8 mouse cellular contexts compared by ENCODE assay signal in the genomic region with DNA sequence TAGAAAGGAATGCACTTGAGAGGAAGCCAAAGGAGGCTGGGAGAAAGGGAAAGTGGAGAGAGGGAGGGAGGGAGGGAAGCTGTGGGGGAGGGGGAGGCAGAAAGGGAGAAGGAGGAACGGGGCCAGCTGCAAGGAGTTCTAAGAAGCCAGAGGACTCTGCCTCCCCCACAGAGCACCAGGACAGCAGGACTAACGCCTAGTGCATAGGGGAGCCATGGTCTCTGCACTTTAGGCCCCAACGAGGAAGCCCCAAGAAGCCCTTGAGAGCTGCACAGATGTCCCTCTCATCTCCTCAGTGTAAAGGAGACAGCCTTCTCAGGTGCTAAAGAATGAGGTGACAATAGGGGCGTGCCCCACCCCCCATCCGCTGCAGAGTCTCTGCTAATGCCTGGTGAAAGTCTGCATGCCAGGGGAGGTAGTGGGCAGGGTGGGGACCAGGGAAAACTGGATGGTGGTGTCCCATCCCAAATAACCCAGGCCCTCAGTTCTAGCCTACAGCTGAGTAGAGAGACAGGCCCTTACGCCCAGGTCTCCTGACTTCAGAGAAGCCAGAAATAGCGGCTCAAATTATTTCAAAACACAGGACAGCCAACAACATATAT. TPM values are rescaled to one million over a fixed set of nuclear protein-coding genes. Genes with fewer than 3 reads are reported as not detected.
A peak's percentile ranks its signal among the peaks of the same experiment; 100 is the strongest.
DNase-seq lines count a peak whose midpoint lies in the region; ATAC-seq and TF ChIP-seq lines count a peak whose summit lies in the region.

No protein-coding gene starts in this region.

- no peak for TF ChIP-seq POLR2A in thymus, adult 2 months (IDR thresholded peaks at IDR 0.05; ENCODE audit: control insufficient read depth, extremely low read depth, insufficient read depth, low read length, poor library complexity)

- H3K4me3 ChIP-seq in forebrain, embryonic 12.5 days (replicated peaks): no peak overlapping the region
- H3K4me3 ChIP-seq in forebrain, embryonic 16.5 days (replicated peaks; ENCODE audit: low read length): no peak overlapping the region
- no peak overlapping the region for H3K4me3 ChIP-seq in thymus, adult 2 months (ENCODE audit: control insufficient read depth, insufficient read depth, low read length)
- H3K4me3 ChIP-seq in stomach, postnatal 0 days (ENCODE audit: low read depth, low read length): no peak overlapping the region
- no peak overlapping the region for H3K4me3 ChIP-seq in layer of hippocampus, adult 2 months

- 26% methylated on average over 7 of the region's 7 CpGs for WGBS in forebrain, embryonic 12.5 days
- WGBS in forebrain, embryonic 16.5 days: 24% methylated on average over 7 of the region's 7 CpGs
- 51% methylated on average over 7 of the region's 7 CpGs for WGBS in thymus, adult 2 months
- WGBS in stomach, postnatal 0 days: 16% methylated on average over 7 of the region's 7 CpGs

- H3K9me3 ChIP-seq in forebrain, embryonic 12.5 days: no peaks in the 10 kb centered on the region
- H3K9me3 ChIP-seq in forebrain, embryonic 16.5 days (ENCODE audit: control insufficient read depth, low read length): no peaks in the 10 kb centered on the region
- no peaks in the 10 kb centered on the region for H3K9me3 ChIP-seq in stomach, postnatal 0 days (ENCODE audit: control insufficient read depth, low read length)

- H3K27ac ChIP-seq in forebrain, embryonic 12.5 days: no peak overlapping the region
- H3K27ac ChIP-seq in forebrain, embryonic 16.5 days (ENCODE audit: low read length): no peak overlapping the region
- H3K27ac ChIP-seq in thymus, adult 2 months (ENCODE audit: control insufficient read depth, insufficient read depth, low read length): no peak overlapping the region
- H3K27ac ChIP-seq in stomach, postnatal 0 days (replicated peaks): peak overlapping the region; percentile 82
- no peak overlapping the region for H3K27ac ChIP-seq in layer of hippocampus, adult 2 months

- H3K27me3 ChIP-seq in forebrain, embryonic 12.5 days: no peaks in the 10 kb centered on the region; the same call in 1 of the 2 replicates
- H3K27me3 ChIP-seq in forebrain, embryonic 16.5 days (replicated peaks; ENCODE audit: control insufficient read depth, insufficient read depth, low read length): no peaks in the 10 kb centered on the region
- H3K27me3 ChIP-seq in thymus, adult 2 months (ENCODE audit: control insufficient read depth, insufficient read depth, low read length): no peaks in the 10 kb centered on the region
- no peaks in the 10 kb centered on the region for H3K27me3 ChIP-seq in stomach, postnatal 0 days (ENCODE audit: control insufficient read depth, insufficient read depth, low read length)

- peaks cover 29% of the 10 kb centered on the region for H3K4me1 ChIP-seq in forebrain, embryonic 12.5 days
- peaks cover 8% of the 10 kb centered on the region; the same call in 1 of the 2 replicates for H3K4me1 ChIP-seq in forebrain, embryonic 16.5 days (replicated peaks; ENCODE audit: control insufficient read depth, insufficient read depth, low read length)
- H3K4me1 ChIP-seq in thymus, adult 2 months (replicated peaks; ENCODE audit: control insufficient read depth, insufficient read depth, low read length): peaks cover 6% of the 10 kb centered on the region; the same call in 1 of the 2 replicates
- H3K4me1 ChIP-seq in stomach, postnatal 0 days (replicated peaks; ENCODE audit: control insufficient read depth, insufficient read depth): 0 out of 2 replicates have a peak, but pooled peaks cover 2% of the 10 kb centered on the region

- ATAC-seq in forebrain, embryonic 12.5 days (ENCODE audit: low FRiP score): no peak
- no peak for ATAC-seq in forebrain, embryonic 16.5 days
- ATAC-seq in stomach, postnatal 0 days (ENCODE audit: low FRiP score, low TSS enrichment): peak; percentile 19; the same call in 1 of the 2 replicates

- H3K4me2 ChIP-seq in forebrain, embryonic 12.5 days: no peak overlapping the region
- H3K4me2 ChIP-seq in forebrain, embryonic 16.5 days (ENCODE audit: low read length): no peak overlapping the region
- peak overlapping the region; percentile 27; the same call in 1 of the 2 replicates for H3K4me2 ChIP-seq in stomach, postnatal 0 days (replicated peaks; ENCODE audit: low read depth)

- DNase-seq in thymus, postnatal 4 days: peak; percentile 50
- DNase-seq in thymus, adult 2 months: no peak
- peak; percentile 47 for DNase-seq in kidney, postnatal 14 days
- peak; percentile 43 for DNase-seq in stomach, postnatal 0 days (ENCODE audit: low spot score)
- DNase-seq in right cerebral cortex, postnatal 25 days: no peak
- DNase-seq in layer of hippocampus, adult 2 months (ENCODE audit: low spot score in 2 of 2): no peak

- H3K9ac ChIP-seq in forebrain, embryonic 12.5 days: 0 out of 2 replicates have a peak overlapping the region, but pooled peaks have one; percentile 12
- H3K9ac ChIP-seq in forebrain, embryonic 16.5 days (replicated peaks; ENCODE audit: low read depth, low read length): no peak overlapping the region
- no peak overlapping the region for H3K9ac ChIP-seq in stomach, postnatal 0 days (ENCODE audit: low read length)

- TF ChIP-seq CTCF in thymus, adult 2 months (IDR thresholded peaks at IDR 0.05; ENCODE audit: borderline replicate concordance, control insufficient read depth, extremely low read depth, insufficient read depth, low read length, poor library complexity): no peak
- TF ChIP-seq CTCF in stomach, postnatal 0 days (IDR thresholded peaks at IDR 0.05; ENCODE audit: low read depth): no peak
- no peak for TF ChIP-seq CTCF in layer of hippocampus, adult 2 months (conservative IDR thresholded peaks at IDR 0.05)

- H3K36me3 ChIP-seq in forebrain, embryonic 12.5 days (replicated peaks): no peaks in the 10 kb centered on the region
- no peaks in the 10 kb centered on the region for H3K36me3 ChIP-seq in forebrain, embryonic 16.5 days (ENCODE audit: control insufficient read depth, insufficient read depth)
- no peaks in the 10 kb centered on the region for H3K36me3 ChIP-seq in thymus, adult 2 months (ENCODE audit: control insufficient read depth, insufficient read depth, low read length)
- H3K36me3 ChIP-seq in stomach, postnatal 0 days (ENCODE audit: control insufficient read depth, insufficient read depth, low read length): no peaks in the 10 kb centered on the region

- TF ChIP-seq EP300 in stomach, postnatal 0 days (optimal IDR thresholded peaks at IDR 0.05): no peak

RNA-seq across cellular contexts. Expression of a gene that starts 10.4 kb away (rescaled TPM):
- 4.8 and 6.0 TPM in 2 replicates for polyA plus RNA-seq in forebrain, embryonic 12.5 days (2016; fragmentation: Nextera tagmentation; extraction: Ambion mirVana)
- 3.1 and 3.5 TPM in 2 replicates for polyA plus RNA-seq in forebrain, embryonic 16.5 days (2015; fragmentation: Nextera tagmentation; extraction: Ambion mirVana)
- polyA plus RNA-seq in thymus, adult 2 months (2012; rRNA removed): 6.1 and 9.9 TPM in 2 replicates
- polyA plus RNA-seq in stomach, postnatal 0 days (2015; fragmentation: Nextera tagmentation; extraction: Ambion mirVana): 21.9 and 26.7 TPM in 2 replicates
- under 1 TPM; 0.72 to 0.81 TPM for total RNA-seq in layer of hippocampus, adult 2 months (2021)

Comparison
In these comparisons a context has a peak if more than half of its experiments do, and no peak if none do; other contexts are left out.
1. DNase-seq: peak in thymus, postnatal 4 days (single experiment), kidney, postnatal 14 days (single experiment) and stomach, postnatal 0 days (single experiment); none in thymus, adult 2 months (single experiment), right cerebral cortex, postnatal 25 days (single experiment) and layer of hippocampus, adult 2 months (0 of 2).